Mouse (Mus musculus) embryo, embryonic 11 days (tissue): ENCODE measurements around the gene Panx1.

Experiments used
- DNase-seq: peaks from one replicate; pipeline ENCODE4 v3.0.0-alpha.2; 2015

Panx1 gene

DNA sequence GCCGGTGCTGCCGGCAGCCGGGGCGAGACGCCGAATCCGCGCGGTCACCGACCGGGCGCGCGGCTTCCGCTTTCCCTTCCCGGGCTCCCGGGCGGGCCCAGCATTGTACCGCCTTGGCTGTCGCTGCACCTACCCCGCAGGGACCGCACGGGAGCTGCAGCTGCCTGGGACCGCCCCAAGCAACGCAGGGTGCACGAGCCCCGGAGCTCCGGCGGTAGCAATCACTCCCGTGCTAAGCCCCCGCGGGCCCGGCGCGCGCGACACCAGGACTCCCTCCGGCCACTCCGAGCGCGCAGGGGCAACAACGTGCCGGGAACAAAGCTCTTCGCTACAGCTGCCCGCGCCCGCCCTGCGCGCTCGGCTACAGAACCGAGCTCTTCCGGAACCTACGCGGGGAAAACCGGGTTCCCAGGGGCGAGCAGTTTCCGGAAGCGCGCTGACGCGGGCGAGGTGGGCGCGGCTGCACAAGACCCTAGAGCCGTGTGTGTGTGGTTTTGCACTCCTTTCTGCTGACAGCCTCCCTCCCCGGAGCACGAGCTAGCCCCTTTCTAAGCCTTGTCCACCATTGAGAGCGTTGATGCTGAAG is at the start of gene Panx1:
Gene Panx1 (minus strand): TSS at position 395 of the 586 bp plus-strand sequence.
- peak; percentile 91 for DNase-seq

DNA sequence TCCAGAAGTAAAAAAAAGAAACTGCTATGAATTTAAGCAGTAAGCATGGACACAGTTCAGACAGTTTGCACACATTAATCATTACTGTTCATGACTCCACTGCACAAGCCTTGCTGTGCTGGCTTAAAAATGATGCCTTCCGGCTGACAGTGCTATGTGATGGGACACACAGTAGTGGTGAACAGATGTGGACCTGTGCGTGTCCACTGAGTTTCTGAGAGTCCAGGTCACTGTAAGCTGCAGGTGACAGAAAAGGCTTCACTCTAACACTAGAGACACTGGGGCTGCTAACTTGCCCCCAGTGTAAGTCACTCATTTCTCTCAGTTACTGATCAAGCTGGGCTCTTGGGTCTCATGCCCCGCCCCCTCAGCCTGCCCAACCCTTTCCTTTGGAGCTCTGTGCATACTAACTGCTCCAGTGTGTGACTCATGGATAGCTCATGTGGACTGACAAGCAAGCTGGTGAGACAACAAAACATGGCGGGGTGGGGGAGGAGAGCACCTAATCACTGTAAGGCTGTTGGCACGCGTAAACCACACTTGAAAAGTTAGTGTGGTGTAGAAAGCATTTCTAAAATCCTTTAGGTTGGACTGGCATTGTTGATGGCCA is 23.5 kb upstream of the Panx1 start:
- DNase-seq = peak; percentile 13

DNA sequence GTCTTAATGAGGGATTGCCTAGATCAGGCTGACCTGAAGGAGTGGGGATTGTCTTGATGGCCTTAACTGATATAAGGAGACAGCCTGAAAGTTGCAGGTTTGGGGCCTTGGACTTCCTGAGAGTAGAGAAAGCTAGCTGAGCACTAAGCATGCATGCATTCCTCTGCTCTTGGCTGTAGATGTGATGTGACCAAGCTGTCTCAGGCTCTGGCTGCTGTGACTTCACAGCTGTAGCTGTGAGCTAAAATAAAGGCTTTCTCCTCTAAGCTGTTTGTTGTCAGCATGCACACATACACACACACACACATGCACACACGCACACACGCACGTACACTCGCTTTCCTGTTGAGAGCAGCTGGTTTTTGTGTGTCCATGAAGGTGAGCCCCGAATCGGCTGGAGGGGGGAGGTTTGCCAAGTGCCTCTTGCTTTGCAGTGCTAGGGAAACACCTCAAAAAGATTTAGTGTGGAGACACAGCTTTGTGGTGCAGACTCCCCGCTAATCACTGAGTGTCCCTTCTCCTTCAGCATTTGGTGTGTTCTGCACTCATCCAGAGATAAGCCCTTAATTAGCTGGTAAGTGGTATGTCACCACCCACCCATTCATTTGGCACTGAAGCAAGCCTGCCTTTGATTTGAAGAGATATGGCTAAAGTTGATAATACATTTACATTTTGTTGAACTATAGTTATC is 22.9 kb upstream of the Panx1 start:
- no peak for DNase-seq

DNA sequence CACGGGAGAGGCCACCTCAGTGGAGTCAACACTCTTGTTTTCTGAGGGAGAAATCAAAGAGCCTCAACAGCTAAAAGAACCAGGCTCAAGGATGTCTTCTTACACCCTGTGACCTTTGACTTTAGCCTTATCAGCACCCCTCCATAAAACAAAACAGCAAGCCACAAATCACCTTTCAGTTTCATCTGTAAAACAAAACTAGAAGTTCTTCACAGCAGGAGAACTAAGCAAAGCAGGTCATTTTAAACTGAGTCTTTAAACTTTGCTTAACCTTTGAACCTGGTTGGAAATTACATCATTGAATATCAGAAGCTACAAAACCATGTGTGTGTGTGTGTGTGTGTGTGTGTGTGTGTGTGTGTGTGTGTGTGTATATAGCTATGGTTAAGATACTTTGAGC is 18.9 kb upstream of the Panx1 start:
- DNase-seq = no peak

DNA sequence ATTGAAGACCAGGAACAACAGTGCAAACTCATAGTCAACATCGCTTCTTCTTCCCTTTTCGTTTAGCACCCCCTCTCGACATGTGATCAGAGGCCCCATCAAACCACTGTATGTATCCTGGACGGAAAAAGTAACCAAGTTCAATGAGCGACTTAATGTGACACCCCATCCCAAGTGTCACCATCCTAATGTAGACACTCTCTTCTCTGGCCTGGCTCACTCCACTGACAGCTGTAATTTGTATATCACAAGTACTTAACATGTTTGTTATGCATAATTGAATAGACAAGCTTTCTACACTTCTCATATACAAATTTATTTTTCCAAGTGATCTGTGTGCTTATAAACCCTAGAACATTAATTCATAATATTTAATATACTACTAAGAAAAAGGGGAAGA is 15.6 kb upstream of the Panx1 start:
- DNase-seq = no peak

DNA sequence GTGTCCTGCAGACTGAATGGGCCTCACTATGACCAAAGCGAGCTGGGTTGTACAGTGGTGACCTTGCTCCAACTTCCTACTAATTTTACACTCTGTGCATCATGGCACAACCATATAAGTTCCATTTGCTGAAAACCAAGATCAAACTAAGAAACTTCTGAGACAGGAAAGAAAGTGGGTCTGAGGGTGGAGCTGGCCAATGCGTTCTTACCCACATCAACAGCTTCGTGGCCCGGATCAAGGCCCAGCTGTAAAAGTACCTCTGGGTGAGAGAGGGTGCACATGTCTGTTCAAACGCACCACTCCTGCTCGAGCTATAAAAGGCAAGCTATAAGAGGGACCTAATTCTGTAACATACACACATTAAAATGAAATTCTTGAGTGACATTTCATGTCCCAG is 14.7 kb upstream of the Panx1 start:
- no peak for DNase-seq

DNA sequence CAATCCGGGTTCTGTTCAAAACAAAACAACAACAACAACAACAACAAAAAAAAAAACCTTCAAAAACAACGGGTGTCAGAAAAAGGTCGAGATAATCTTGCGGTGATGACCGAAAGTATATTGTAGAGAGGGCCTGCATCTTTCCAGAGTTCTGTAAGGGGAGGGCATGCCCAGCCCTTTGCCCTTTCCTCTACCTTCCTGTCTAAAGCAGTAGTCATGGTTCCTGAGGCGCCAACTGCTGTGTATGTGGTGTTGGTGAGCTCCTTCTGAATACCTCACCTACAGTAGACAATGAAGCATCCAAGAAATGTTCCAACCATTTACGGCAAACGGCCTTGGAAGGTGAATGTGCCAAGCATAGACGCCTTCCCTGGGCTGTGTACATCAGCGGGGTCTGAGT is 462 bp upstream of the Panx1 start:
- no peak for DNase-seq

DNA sequence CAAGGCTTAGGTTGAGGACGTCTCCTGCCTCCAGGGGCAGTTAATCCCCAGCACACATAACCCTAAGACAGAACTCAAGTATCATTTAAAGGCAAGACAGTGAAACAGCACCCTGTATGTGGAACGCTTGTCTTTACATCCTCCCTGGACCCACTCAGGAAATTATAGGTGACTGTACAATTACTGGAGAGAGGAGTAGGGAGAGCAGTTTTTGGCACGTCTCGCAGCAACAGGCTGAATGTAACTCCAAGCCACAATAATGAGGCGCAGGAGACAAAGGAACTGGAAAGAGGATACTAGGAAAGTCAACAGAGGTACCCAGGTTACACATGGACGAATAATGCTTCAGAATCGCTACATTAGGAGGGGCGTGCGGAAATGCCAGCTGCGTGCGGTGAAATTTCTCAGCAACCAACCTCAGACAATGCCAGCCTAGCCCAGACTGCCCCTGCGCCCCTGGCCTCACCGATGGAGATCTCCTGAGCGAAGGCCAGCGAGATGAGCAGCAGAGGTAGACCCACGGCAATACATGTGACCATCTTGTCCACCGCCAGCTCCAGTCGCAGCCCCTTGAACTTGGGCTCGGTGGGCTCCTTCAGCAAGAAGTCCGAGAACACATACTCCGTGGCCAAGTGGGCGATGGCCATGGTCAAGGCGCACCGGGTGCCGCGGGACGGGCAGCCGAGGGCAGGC is 741 bp downstream of the Panx1 start:
- DNase-seq = no peak

DNA sequence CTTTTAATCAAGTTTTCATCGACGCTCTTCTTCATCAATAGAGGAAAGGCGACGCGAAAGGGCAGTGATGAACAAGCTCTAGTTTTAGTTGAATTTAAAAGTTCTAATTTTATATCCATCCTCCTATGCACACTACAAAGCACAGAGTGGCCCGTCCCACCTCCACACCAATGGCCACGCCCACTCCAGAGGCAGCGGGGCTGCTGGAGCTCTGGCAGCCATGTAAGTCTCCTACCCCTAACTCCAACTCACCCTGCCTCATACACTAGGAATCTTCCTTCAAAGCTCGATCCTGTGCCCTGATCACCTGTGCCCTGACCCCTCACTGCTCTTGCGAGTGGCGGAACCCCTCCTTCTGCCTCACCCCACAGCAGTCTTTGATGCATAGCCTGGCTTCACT is 3.7 kb downstream of the Panx1 start:
- DNase-seq = no peak

DNA sequence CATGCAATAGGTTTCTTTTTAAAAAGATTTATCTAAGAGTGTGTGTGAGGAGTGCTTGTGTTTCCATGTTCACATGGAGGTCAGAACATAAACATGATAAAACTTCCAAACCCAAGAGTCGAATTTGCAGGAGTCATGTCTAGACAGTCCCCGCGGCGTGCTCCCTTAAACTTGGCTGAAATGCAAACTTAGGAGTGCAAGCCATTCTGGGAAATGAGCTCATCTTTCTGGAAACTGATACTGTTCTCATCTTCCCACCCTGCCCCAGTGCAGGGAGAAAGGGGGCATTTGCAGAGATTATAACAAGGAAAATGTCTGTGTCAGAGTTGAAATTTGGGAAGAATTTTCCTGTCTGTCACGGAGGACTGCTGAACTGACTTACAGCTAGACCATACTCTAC is 5.4 kb downstream of the Panx1 start:
- no peak for DNase-seq

DNA sequence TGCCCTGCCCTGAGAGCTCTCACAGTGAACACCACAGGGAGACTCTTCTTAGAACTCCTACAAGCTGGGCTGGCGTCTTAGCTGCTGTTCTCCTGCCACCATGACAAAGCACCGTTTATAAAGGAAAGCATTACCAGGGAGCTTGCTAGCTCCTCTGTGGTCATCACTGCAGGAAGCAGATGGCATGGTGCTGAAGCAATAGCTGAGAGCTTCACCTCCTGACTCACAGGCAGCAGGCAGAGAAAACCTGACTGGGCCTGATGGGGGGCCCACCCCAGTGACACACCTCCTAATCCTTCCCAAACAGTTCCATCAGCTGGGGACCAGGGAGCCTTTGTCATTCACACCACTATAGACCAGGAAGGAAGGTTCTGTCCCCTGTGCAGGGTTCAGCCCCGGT is 7.6 kb downstream of the Panx1 start:
- no peak for DNase-seq

DNA sequence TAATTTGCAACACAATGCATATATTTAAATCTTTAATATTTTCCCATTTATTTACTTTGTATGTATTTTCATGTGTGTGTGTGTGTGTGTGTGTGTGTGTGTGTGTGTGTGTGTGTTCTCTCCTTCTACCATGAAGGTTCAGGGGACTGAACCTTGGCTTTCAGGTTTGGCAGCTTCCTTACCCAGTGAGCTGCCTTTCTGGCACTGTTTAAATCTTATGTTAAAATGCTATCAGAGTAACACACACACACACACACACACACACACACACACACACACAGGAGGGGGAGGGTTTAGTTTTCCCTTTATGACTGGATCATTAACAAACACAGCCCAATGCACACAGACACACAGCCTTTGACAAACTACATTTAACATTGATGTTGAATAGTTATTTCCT is 8.0 kb downstream of the Panx1 start:
- no peak for DNase-seq

DNA sequence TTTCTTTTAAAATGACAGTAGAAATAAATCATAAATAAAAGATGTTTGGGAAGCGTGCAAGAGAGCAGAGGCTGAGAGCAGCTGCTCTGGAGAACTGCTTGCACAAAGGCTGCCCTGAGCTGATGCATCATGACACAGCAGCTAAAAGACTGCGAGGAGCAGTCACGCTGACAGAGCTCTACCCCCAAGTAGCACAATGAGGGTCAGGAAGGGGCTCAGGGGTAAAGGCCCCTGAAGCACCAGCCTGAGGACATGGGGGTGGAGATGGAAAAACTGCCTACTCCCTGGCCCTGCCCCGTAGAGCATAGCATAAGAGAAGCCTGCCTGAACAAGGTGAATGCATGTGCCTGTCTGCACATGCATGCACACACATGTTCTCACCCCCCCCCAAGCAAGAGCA is 8.5 kb downstream of the Panx1 start:
- DNase-seq = peak; percentile 33

DNA sequence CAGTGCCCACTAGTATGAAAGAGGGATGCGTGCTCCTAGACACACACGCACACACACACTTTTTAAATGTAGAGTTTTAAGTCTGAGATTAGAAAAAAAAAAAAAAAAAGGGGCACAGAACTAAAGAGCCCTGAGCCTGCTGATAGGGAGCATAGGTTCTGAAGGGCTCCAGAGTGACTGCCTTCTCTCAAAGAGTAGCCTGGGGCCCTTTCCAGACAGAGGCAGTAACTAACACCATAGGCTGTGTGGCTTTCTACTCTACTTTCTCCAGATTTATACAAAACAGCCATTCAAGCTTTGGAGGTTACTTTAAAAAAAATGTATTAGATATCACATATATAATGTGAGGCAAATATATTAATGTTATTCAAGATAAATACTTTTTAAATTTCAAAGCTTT is 8.9 kb downstream of the Panx1 start:
- no peak for DNase-seq

DNA sequence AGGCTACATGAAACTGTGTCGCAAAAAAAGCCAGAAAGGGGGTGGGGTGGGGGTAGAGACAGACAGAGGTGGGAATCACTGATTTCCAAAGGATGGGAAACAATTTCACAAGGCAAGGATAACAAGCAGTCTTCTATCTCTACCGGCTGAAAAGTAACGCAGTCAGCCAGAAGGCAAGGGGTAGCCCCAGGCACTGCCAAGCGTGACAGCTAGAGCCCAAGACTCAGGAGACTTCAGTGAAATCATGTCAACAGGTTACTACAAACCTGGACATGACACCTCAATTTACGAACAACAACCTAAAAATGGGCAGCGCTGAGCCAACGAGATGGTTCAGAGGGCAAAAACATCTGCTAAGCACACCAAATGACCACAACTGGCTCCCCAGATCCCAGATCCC is 9.3 kb downstream of the Panx1 start:
- no peak for DNase-seq

DNA sequence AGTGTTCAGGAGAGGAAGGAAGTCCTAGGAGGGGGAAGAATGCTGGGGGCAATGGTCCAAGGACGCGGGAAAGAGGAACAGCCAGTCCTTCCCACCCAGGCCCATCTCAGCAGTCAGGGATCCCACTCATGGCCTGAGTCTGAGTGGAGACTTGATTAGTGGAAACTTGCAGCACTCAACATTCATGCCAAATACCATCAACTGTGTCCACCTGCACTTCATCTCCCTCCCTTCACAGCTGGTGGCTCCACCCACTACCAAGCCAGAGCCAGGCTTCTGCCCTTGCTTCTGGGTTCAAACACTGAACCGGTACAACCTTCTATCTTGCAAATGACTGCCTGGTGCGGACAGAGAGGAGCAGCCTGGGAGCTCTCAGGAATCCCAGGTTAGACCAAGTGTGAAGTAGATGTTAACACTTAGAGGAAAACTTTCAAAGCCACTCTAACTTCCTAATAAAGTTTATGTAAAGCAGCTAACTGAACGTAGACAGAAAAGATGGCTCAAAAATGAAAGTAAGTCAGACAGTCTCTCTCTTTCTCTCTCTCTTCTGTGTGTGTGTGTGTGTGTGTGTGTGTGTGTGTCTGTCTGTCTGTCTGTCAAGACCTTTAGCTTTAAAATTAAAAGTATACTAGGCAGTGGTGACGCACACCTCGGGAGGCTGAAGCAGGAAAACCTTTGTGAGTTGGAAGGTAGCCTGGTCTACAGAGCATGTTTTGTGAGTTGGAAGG is 10.6 kb downstream of the Panx1 start:
- DNase-seq = no peak

DNA sequence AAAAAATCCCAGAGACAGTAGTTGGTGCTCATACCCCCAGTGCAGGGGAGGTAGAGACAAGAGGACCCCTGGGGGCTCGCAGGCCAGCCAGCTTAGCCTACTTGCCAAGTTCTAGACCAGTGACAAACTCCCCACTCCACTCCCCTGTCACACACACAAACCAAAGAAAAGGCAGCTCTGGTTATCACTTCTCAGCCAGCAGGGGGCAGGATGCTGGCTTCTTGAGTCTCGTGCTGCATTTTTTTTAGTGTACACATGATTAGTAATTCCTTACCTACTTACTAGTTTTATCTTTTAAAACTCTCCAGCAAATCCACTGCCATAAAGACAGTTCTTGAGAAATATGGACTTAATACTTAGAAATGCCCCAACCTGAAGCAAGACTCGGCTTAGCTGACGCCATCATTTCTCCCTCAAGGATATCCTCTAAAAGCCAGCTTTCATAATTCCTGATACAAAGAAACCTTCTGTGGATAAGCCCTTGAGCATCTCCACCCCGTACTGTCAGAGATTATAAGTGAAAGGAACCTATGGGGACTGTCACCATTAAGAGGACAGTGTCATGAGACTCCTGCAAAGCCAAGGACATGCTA is 11.6 kb downstream of the Panx1 start:
- DNase-seq = peak; percentile 64

DNA sequence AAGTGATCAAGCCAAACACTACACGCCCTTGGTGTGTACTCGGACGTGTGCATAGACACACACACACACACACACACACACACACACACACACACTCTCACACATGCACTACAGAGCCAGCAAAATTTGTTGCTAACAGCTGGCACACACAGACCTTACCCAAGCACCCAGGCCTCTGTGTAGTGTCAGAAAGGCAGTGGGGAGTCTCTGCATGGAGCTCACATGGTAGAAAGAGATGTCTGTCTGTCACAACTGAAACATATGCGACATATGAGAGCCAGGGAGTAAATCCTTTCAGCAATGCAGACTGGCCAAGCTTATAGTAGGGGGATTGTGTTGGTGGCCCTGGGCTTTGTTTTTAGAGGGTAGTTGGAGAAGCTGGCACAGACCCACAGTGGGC is 12.5 kb downstream of the Panx1 start:
- DNase-seq = no peak

DNA sequence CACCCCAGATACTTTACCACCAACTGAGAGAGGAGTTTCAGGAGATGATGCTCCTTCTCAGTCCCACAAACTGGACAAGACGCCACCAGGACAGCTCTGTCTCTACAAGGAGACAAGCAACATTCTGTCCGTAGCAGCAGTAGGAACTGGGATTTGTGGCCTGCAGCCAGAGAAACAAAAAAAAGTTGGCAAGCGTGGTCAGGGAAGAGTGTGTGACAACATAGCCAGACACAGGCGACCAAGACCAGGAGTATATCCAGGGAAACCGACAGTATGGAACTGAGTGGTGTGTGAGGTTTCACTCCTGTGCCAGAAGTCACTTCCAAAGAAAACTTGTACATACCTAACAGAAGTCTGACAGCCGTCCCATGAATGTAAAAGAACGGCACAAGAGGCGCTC is 14.5 kb downstream of the Panx1 start:
- no peak for DNase-seq

DNA sequence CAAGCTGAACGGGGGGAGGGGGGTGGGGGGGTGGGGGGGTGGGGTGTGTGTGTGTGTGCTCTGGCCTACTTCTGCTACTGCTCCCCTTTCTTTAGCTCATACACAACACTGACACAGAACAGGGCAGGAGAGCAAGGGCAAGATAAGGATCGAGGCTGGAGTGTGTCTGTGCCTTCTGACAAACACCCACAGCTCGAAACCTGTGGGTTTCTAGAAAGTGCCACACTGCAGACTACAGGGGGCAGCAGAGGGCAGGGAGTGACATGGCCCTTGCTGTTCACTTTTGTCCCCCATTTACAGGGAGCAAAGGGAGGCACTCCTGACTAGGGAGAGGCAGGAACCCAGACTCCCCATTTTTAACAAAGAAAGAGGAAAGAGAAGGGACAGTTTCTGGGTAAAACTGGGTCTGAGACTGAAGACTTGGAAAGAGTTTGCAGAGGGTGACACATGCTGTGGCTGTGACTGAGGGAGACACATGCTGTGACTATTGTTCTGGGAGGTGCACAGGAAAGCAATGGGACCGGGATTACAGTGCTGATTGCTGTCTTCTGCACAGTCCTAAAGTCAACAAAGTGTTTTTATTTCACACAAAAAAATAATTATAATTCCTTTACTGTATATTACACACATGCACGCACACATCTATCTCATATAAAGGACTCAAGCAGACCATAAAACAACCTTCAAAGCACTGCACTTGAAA is 16.1 kb downstream of the Panx1 start:
- DNase-seq = peak; percentile 62

DNA sequence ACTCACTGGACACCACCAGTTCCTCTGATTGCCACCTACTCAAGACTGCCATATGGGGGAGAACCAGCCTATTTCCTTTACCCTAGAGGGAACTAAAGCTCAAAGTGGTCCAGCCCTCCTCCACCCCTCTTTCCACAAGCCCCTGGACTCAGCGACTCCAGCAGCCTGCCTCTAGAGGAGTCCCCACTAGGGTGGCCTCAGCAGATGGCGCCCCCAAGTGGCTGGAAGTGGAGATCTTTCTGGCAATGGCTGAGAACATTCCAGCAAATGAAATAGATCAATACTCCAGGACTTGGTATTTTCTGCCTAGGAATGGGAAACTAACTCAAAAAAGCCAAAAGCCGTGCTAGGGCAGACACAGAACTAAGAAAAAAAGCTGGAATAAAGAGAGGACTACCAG is 17.6 kb downstream of the Panx1 start:
- no peak for DNase-seq

DNA sequence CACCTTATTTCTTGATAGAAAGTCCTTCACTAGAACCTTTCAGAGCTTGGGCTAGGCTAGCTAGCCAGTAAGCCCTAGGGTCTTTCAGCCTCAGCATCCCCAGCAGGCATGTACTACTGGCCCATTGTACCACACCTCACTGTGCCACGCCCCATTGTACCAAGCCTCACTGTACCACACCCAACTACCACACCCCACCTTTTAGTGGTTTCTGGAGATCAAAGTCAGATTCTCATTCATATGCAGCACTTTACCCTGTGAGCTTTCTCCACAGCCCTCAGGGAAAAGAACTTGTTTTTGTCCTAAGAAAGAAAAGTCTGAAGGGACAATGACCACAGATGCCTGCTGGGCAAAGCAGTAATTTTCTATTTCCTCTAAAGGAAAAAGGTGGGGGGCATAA is 22.2 kb downstream of the Panx1 start:
- no peak for DNase-seq
